Mouse (Mus musculus): Measurements from ENCODE around the gene Grm2. TPM values are rescaled to one million over a fixed set of nuclear protein-coding genes. Genes with fewer than 3 reads are reported as not detected.
"Not testable (repeated sequence)": the region's sequence is repeated elsewhere in the genome, so short reads cannot be mapped to it uniquely, and the experiment has no call there.

The Grm2 gene
- polyA plus RNA-seq, 1 experiment from 2014 or later, result 9.7 TPM

DNA sequence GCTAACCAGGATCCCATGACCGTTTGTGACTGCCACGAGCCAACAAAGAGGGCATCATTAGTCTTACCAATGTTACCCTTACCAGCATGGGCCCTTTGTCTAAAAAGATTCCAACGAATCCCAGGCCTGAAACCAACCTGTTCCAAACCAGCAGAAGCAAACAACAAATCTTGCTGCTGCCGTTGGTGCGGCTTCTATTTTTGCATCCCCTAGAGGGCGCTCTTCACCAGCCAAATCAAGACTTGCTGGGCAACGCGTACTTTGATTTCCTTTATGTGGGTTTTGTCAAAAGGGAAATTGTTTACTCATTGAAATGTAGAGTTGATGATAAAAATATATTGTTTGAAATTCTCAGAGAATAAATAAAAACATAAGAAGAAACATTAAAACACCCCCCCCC lies 55.3 kb downstream of the Grm2 start:
- no peaks in the 10 kb centered on the region for H3K4me1 ChIP-seq (replicated peaks)
- H3K27ac ChIP-seq (replicated peaks), result no peak overlapping the region
- no peak overlapping the region for H3K9ac ChIP-seq
- no peaks in the 10 kb centered on the region for H3K9me3 ChIP-seq
- 21% methylated on average over 8 of the region's 8 CpGs for WGBS
- no peaks in the 10 kb centered on the region for H3K36me3 ChIP-seq
- ATAC-seq (ENCODE audit: low FRiP score, low read depth), result no peak
- no peak overlapping the region for H3K4me2 ChIP-seq
- H3K27me3 ChIP-seq, result no peaks in the 10 kb centered on the region
- H3K4me3 ChIP-seq, result no peak overlapping the region

DNA sequence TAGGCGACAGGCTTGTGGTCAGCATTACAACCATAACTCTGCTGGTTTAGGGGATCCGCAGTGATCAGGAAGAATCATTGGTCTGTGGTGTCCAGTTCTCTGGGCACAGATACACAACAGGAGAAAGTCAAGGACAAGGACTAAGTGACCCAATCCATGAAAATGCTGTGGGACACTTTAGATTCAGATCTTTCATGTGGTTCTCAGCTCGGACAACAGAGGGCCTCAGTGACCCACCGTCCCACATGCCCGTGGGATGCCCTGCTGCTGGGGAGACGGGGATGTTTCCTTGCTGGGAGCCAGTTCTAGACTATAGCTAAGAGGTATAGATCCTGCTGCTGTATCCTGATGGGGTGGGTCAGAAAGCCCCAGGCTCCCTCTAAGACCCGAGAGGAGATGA lies 57.4 kb downstream of the Grm2 start:
- H3K36me3 ChIP-seq, result no peaks in the 10 kb centered on the region
- H3K9ac ChIP-seq, result no peak overlapping the region
- ATAC-seq (ENCODE audit: low FRiP score, low read depth), result no peak
- H3K4me1 ChIP-seq (replicated peaks), result no peaks in the 10 kb centered on the region
- H3K27ac ChIP-seq (replicated peaks), result no peak overlapping the region
- H3K4me2 ChIP-seq, result no peak overlapping the region
- H3K4me3 ChIP-seq, result no peak overlapping the region
- no peaks in the 10 kb centered on the region for H3K9me3 ChIP-seq
- 39% methylated on average over 7 of the region's 7 CpGs for WGBS
- no peaks in the 10 kb centered on the region for H3K27me3 ChIP-seq

DNA sequence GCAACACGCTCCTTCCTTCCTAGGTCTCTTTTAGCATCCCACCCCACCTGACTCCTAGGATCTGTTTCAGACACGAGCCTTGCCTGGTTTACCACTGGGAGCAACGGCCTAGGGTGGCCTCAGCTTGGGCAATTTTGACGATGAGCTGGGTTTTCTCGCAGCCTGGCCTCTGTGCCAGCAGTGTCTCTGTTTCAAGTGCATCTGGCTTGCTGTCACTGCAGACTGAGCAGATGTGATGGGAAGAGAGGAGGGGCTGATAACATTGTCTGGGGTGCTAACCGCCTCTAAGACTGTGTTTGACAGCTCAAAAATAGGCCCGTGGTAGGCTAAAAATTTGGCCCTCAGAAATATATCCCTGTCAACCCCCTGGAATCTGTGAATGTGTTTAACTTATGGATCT lies 60.0 kb downstream of the Grm2 start:
- ATAC-seq (ENCODE audit: low FRiP score, low read depth), result no peak
- H3K27me3 ChIP-seq, result no peaks in the 10 kb centered on the region
- WGBS, result 63% methylated on average over 7 of the region's 7 CpGs
- H3K36me3 ChIP-seq, result no peaks in the 10 kb centered on the region
- no peaks in the 10 kb centered on the region for H3K9me3 ChIP-seq
- H3K9ac ChIP-seq, result no peak overlapping the region
- no peak overlapping the region for H3K4me2 ChIP-seq
- no peaks in the 10 kb centered on the region for H3K4me1 ChIP-seq (replicated peaks)
- no peak overlapping the region for H3K4me3 ChIP-seq
- no peak overlapping the region for H3K27ac ChIP-seq (replicated peaks)

DNA sequence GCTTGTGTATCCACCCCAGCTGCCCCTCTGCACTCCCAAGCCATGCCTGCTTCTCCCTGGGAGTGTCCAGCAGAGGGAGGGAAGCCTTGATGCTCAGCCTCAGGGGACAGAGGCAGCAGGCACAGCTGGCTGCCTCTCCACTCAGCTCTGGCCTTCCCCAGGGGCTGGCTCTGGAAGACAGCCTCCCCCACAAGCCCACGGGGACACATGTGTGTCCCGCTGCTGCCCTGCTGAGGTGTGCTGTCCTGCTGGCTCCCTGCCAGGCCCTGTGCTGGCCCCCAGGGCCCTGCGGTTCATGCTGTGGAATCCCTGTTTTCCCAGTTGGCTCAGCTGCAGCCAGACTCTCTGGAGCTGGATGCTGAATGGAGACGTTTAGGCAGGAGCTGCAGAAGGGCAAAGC lies 60.5 kb downstream of the Grm2 start:
- H3K9me3 ChIP-seq; H3K4me1 ChIP-seq (replicated peaks); H3K4me3 ChIP-seq; H3K27me3 ChIP-seq; ATAC-seq (ENCODE audit: low FRiP score, low read depth); H3K36me3 ChIP-seq; H3K4me2 ChIP-seq; H3K27ac ChIP-seq (replicated peaks); H3K9ac ChIP-seq: not testable (repeated sequence)
- 11% methylated on average over 4 of the region's 4 CpGs for WGBS

Other genes starting within 250 kb of the Grm2 start
- gene Rpl29, start 226.6 kb downstream of the Grm2 start, polyA plus RNA-seq (2015; fragmentation: Nextera tagmentation; extraction: Ambion mirVana), result 620 and 631 TPM in 2 replicates
- gene Acy1, start 217.8 kb downstream of the Grm2 start, polyA plus RNA-seq (2015; fragmentation: Nextera tagmentation; extraction: Ambion mirVana), result 22.9 and 24.9 TPM in 2 replicates
- gene Abhd14b, start 208.6 kb downstream of the Grm2 start, polyA plus RNA-seq (2015; fragmentation: Nextera tagmentation; extraction: Ambion mirVana), result 9.2 and 11.3 TPM in 2 replicates
- gene Abhd14a, start 208.4 kb downstream of the Grm2 start, polyA plus RNA-seq (2015; fragmentation: Nextera tagmentation; extraction: Ambion mirVana), result 77.0 and 80.7 TPM in 2 replicates
- 246 and 264 TPM in 2 replicates for gene Pcbp4, start 202.8 kb downstream of the Grm2 start, polyA plus RNA-seq (2015; fragmentation: Nextera tagmentation; extraction: Ambion mirVana)
- 1.4 TPM in 2 replicates for gene Gpr62, start 190.1 kb downstream of the Grm2 start, polyA plus RNA-seq (2015; fragmentation: Nextera tagmentation; extraction: Ambion mirVana)
- gene Rrp9, start 180.1 kb downstream of the Grm2 start, polyA plus RNA-seq (2015; fragmentation: Nextera tagmentation; extraction: Ambion mirVana), result 45.7 and 45.9 TPM in 2 replicates
- 0.77 and 0.89 TPM in 2 replicates for gene Parp3, start 179.1 kb downstream of the Grm2 start, polyA plus RNA-seq (2015; fragmentation: Nextera tagmentation; extraction: Ambion mirVana)
- not detected in 2 replicates for gene Iqcf1, start 156.1 kb downstream of the Grm2 start, polyA plus RNA-seq (2015; fragmentation: Nextera tagmentation; extraction: Ambion mirVana)
- not detected in 2 replicates for gene Iqcf5, start 141.5 kb downstream of the Grm2 start, polyA plus RNA-seq (2015; fragmentation: Nextera tagmentation; extraction: Ambion mirVana)
- not detected in 2 replicates for gene Iqcf3, start 94.5 kb downstream of the Grm2 start, polyA plus RNA-seq (2015; fragmentation: Nextera tagmentation; extraction: Ambion mirVana)
- not detected in 2 replicates for gene Iqcf4, start 85.1 kb downstream of the Grm2 start, polyA plus RNA-seq (2015; fragmentation: Nextera tagmentation; extraction: Ambion mirVana)
- not detected in 2 replicates for gene Iqcf6, start 29.5 kb downstream of the Grm2 start, polyA plus RNA-seq (2015; fragmentation: Nextera tagmentation; extraction: Ambion mirVana)
- gene Tex264, start 29.8 kb upstream of the Grm2 start, polyA plus RNA-seq (2015; fragmentation: Nextera tagmentation; extraction: Ambion mirVana), result 69.6 and 79.0 TPM in 2 replicates
- gene Rad54l2, start 133.1 kb upstream of the Grm2 start, polyA plus RNA-seq (2015; fragmentation: Nextera tagmentation; extraction: Ambion mirVana), result 6.1 and 7.4 TPM in 2 replicates
- 18.2 and 19.2 TPM in 2 replicates for gene Dcaf1, start 165.8 kb upstream of the Grm2 start, polyA plus RNA-seq (2015; fragmentation: Nextera tagmentation; extraction: Ambion mirVana)
- 18.5 and 18.8 TPM in 2 replicates for gene Rbm15b, start 231.3 kb upstream of the Grm2 start, polyA plus RNA-seq (2015; fragmentation: Nextera tagmentation; extraction: Ambion mirVana)
- gene Manf, start 235.9 kb upstream of the Grm2 start, polyA plus RNA-seq (2015; fragmentation: Nextera tagmentation; extraction: Ambion mirVana), result 180 and 185 TPM in 2 replicates

All from hindbrain, embryonic 15.5 days (tissue).